Mouse (Mus musculus) heart, adult 8-10 months (tissue): Measurements from ENCODE around the gene Nadsyn1. TPM values are rescaled to one million over a fixed set of nuclear protein-coding genes. Genes with fewer than 3 reads are reported as not detected.

Experiments
- DNase-seq: peaks from one replicate; pipeline ENCODE4 v3.0.0; 2022; ENCODE audit warnings: low spot score
- total RNA-seq, 4 experiments: library from RNA; stranded (reverse); gene quantifications; 2 replicates each; pipeline ENCODE4 v1.2.4; 2022

The Nadsyn1 gene
- total RNA-seq: 1 to 10 TPM; 4.9 to 6.3 (median 5.2) TPM

GRCm38 (mm10) chr7:143822375-143823265 lies at the start of gene Nadsyn1, which contains the start of gene Dhcr7:
TSS of gene Nadsyn1 (minus strand) at chr7:143822849.
TSS of gene Dhcr7 (plus strand) at chr7:143823145.
- DNase-seq: peak; percentile 99

DNA sequence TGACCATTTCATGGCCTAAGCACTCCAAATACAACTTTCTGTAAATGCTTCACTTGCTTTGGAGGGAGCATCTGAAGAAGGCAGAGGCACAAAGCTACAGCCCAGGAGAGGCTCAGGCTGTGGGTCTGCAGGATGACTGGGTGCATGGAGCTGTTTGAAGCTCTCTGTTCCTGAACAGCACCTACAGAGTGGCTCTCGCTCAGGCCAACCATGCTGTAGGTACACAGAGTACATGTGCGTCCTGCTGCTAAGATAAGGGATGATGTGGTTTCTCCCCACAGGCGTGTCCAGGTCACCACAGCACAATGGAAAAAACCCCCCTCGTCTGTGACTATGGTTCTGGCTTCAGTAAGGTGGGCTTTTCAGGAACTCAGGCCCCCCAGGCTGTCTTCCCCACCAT lies 46.2 kb upstream of the Nadsyn1 start:
- DNase-seq: no peak

DNA sequence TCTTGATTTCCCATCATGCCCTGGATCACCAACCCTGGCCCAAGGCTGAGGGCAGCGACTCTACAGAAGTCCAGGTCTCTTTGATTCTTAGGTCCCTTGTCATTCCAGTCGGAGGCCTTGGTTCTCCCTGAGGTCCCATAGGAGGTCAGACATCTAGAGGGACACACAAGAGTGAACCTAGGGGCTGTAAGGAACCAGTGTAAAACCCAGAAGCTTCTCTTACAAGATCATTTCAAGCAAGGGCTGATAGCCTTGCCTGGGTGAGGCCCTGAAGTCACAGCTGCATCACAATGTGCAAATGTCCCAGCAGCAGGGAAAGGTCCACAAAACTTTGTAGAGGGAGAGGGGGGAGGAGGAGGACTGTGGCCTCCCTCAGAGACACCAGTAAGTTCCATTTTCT lies 43.9 kb upstream of the Nadsyn1 start, which contains the start of gene Gm498:
Gm498 (plus strand) TSS at position 301 of the 400 bp plus-strand sequence.
- no peak for DNase-seq

- no peak for DNase-seq
Measured at GRCm38 (mm10) chr7:143848768-143849482, 26.3 kb upstream of the Nadsyn1 start.

DNA sequence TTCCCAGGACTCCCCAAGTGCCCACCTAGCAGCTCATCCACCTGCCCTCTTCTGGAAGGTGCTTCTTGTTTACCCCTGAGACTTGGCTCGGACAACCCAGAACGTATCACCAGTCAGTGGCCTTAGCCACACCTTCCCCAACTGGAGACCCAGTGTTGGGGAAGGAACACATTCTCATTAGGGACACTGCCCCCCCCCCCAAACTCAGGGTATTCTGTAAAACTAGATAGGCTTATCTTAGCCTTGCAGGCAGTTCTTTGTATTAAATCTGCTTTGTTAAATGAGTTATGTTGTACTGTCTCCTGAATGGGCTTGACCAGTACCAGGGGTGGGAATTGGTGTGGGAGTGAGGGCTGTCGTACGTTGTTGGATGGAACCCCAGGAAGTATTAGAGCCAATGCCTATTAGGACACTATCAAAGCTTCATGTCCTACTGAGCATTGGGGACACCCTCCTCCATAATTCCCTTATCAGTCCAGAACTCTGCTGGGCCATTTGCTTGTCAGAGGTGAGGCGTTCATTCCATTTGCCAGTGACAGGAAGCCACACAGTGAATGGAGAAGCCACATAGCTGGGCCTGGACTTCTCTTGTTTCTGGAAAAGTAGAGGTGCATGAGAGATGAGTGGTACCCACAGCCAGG lies 25.6 kb upstream of the Nadsyn1 start:
- DNase-seq: no peak

DNA sequence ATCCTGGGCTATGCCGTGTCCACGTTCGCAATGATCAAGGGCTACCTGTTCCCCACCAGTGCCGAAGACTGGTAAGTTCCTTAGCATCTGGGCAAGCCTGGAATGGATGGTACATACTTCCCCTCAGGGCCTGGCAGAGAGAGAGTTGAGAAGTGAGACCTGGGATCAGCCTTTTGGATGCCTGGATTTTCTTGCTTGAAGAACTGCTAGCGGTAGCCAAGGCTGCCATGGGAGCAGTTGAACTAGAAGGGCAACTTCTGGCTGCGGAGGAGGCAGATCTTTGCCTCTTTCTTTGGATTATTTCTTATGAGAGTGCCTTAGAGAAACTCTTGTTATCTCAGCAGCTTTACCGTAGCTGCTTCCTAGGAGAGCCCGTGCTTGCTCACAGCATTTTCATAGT lies 18.7 kb upstream of the Nadsyn1 start:
- DNase-seq: no peak

- no peak for DNase-seq
Measured at GRCm38 (mm10) chr7:143840121-143840520, 17.5 kb upstream of the Nadsyn1 start.

DNA sequence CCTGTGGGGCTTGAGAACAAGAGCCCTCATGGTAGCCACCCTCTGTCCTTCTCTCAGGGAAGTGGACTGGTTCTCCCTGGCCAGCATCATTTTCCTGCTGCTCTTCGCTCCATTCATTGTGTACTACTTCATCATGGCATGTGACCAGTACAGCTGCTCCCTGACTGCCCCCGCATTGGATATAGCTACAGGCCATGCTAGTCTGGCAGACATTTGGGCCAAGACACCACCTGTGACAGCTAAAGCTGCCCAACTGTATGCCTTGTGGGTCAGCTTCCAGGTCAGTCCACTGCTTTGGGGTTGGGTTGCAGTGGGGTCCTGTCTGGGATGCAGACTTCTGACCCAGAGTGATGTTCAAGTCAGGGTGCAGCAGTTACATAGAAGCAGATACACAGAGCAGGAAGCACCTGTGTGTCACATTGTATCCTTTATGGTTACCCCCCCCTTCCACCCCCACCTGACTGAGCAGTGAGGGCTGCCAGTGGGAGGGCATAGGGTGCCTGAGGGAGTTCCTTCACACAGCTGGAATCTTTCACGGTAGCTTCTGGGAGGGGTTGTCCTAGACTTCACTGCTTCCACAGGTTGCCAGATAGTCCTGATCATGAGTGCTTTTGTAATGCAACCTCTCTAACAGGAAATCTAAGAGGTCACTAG lies 15.2 kb upstream of the Nadsyn1 start:
- DNase-seq: no peak

- no peak for DNase-seq
Measured at GRCm38 (mm10) chr7:143834972-143835371, 12.3 kb upstream of the Nadsyn1 start.

DNA sequence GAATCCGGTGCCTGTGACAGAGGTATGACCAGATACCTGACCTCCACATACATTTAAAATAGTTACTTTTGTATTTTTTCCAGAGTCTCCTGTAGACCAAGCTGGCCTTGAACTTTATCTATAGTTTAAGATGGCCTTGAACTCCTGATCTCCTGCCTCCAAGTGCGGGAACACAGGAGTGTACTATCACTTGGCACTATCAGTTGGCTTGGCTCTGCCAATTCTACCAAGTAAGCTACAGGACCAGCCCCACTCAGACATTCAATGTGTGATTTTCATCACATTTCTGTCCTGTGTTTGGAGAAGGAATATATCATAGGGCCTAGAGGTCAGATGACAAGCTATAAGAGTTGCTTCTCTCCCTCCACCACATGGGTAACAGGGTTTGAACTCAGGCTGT lies 11.7 kb upstream of the Nadsyn1 start:
- DNase-seq: no peak

DNA sequence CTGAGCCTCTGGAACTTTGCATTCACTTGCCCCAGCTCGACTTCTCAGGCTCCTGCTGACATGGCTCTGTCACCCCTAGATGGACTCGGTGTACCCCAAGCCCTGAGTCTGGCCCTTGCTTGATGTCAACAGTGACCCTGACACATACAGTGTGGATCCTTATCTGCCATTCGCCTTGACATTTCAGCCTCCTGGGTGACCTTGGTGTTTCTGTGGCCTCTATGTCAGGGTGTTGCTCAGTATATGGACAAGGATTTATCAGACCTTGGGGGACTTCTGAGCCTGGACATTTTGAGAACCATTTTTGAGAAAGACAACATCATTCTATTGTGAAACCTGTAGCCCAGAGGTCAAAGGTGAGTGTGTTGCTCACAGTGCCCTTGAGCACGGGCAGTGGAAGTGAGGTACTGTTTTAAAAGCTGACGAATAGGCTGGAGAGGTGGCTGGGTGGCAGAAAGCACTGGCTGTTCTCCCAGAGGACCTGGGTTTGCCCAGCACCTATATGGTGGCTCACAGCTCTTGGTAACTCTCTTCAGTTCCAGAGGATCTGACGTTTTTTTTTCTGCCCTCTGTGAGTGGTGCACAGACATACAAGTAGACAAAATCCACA lies 11.0 kb upstream of the Nadsyn1 start:
- no peak for DNase-seq

- DNase-seq: no peak
Measured at GRCm38 (mm10) chr7:143832611-143833010, 10.0 kb upstream of the Nadsyn1 start.

DNA sequence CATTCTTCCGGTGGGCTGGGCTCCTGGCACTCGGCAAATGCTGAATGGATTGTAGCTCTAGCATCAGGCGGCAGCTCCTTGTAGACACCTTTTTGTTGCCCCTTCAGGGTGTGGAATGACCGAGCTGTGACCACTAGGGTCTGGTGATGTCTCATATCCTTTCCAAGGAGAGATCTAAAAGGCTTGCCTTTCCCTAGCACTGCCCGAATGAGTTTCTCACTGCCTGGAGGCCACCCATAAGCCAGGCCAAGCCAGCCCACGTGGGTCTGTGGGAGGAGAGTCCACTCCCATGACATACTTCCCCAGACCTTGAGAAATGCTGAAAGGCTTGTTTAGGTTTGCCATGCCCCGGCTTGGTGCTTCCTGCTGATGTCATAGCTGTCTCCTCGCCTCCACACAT lies 9.5 kb upstream of the Nadsyn1 start:
- no peak for DNase-seq

DNA sequence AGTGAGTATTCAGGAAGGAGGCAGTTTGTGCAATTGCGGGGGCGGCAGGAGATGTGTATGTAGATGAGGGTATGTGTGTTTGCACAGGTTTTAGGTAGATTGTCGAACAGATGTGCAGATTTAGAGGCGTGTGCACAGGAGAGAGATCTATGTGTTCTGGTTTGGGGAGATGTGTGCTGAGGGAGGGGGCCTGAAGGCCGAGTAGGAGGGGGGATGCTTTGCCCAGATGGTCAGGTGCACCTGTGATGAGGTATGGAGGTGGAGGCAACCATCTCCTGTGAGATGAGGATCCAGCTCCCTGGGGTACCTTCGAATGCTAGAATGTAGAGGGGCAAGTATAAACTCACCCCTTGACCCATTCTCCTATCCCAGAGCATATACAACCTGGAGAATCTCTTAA lies 7.8 kb upstream of the Nadsyn1 start:
- DNase-seq: no peak

GRCm38 (mm10) chr7:143829504-143830331 lies 7.1 kb upstream of the Nadsyn1 start:
- peak; percentile 96 for DNase-seq

DNA sequence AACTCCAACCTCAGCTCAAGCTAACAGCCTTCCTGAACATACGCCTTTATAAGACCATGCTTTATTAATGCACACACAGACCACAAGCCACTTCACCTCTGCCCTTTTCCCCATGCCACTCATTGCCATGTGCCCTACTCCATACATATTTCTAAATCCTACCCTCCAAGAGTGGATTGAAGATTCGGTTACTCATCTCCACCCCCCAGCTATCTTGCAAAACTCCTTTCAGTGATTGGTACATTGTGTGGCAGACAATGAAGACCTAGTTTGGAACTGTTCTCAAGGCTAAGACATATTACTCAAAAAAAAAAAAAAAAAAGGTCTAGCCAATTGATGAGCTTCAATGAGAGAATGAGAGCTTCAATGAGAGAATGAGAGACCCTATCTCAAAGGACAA lies 4.3 kb upstream of the Nadsyn1 start:
- no peak for DNase-seq

DNA sequence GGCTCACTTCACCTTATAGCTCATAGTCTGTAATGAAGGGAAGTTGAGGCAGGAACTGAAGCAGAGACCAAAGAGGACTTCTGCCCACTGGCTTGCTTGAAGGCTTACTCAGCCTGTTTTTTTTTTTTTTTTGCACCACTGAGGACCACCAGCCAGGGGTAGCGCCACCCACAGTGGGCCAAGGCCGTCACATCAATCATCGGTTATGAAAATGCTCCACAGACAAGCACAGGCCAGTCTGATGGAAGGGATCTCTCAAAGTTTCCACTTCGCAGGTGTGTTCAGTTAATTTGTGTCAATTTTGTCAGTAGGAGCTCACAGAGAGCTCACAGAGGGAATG lies 587 bp upstream of the Nadsyn1 start:
- no peak for DNase-seq

DNA sequence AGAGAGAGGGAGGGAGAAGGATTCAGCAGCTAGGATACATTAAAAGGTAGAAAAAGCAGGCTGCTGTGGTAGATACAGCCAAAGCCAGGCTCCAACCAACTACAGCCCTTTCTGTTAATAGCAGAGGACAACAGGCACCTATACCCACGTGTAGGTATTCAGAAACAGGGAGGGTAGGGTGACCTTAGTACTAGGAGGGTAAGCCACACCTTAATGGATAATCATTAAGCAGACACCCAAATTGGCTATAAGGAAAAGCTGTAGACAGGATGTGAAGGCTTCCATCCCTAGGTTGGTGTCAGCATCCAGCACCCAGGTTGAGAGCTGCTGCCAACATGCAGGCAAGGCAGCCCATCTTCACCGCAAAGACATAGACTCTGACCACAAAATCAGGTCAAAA lies 1.4 kb downstream of the Nadsyn1 start:
- no peak for DNase-seq

- DNase-seq: no peak
Measured at GRCm38 (mm10) chr7:143819201-143819600, 3.4 kb downstream of the Nadsyn1 start.

DNA sequence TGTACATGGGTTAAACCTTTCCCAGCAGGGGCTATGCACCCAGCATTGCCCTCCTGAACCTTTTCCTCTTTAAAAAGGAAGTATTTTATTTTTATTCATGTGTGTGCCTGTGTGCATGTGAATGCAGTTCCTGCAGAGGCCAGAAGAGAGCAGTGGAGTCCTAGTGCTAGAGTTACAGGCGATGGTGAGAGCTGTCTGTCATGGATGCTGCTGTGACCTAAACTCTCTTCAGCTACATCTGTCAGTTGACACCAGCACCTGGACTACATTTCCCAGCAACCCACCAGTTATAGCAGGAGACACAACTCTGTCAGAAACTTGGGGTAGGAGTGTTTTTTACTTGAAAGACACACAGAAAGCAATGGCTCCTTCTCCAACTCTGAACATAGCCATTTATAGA lies 13.7 kb downstream of the Nadsyn1 start:
- no peak for DNase-seq

DNA sequence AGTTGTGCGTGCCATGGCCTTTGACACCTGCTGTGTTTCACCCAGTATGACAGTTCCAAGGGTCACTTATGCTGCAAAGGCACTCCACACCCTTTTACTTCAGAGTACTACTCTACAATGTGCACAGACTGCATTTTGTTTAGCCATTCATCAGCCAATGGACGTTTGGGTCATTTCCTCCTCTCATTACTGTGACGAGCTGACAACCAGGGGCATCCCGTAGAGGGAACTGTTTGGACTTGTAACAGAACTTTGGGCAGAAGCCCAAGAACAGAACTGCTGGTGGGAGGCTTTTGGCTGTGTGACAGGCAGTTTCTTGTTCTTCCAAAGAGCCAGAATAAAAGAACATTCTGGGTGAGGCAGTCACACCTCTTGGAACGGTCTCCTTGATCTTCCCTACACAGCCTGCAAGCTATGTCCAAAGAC lies 17.4 kb downstream of the Nadsyn1 start:
- DNase-seq: no peak
